Mouse (Mus musculus) regulatory T cell (primary cell): ENCODE data around the gene Dytn.

ENCODE experiments used
- in situ Hi-C: fragments of 300-600 bp; cut with MboI, MseI; formaldehyde crosslinking; loops from one replicate; pipeline ENCODE4 v1.15.1; 2025; ENCODE audit warnings: high pct_unique_total_duplicates

Gene Dytn

DNA sequence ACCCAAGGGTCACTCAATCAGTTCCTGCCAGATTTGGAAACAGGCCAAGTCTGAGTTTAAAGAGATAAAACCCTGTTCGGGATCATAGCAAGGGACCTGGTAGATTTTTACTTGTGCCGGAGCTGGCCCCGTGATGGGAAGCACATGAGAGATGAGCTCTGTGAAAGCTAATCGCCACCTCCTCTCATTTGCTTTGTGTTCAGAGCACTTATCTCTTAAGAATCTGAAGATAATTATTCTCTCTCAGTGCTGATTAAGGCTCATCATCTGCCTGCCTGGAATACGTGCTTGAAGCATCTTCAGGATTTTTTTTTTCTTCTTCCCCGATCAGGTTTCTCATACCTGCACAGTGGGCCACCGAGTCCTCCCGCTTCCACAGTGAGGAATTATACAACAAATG, 107.6 kb downstream of the Dytn start:
- in situ Hi-C loops, result no loop called here

DNA sequence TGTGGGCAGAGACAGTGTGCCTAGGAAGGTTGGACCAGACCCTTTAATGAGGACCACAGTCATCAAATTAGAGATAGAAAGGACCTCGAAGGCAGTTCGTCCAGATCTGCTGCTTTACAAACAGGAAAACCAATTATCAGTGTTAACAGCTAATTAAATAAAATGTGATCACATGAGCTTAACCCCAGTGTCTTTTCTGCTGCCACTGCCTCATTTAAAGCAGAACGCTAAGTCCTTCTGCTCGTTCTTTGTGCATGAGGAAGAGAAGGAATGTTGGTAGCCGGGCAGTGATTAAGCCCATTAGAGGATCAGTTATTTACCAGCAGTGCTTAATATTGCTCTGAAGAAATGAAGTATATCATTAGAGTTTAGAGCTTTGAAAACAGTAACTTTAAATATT, 109.9 kb downstream of the Dytn start:
- in situ Hi-C loops, result no loop called here

DNA sequence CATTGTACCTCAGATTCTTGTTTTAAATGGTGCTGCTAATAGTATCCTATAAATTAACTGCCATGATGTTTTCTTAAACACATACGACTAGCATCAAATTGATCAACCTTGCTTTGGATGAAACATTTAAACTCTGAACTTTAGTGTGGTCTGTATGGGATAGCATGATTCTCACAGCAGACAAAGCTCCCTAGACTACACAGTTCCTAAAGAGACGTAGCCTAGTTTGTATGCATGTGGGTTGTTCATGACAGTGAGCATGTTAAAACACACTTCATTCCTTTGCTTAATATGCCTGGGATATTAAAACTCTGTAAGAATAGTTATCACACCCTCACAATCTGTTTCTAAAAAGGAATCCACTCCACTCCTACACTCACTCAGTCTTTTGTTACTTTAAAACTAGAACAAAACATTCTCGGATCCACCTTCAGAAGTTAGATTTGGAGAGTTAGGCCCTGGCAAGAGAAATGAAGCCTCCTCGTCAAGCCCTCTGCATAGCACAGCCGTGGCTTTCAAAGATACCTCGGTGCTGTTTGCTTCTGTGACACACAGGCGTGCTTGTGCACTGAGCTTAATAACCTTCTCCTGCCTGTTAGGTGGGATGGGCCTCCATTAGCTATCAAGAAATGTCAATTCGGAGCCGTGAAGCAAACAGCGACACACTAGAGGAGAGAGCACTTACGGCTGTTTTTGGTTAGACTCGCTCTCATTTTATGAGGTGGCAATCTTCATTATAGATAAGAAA, 112.7 kb downstream of the Dytn start:
- in situ Hi-C loops, result no loop called here

DNA sequence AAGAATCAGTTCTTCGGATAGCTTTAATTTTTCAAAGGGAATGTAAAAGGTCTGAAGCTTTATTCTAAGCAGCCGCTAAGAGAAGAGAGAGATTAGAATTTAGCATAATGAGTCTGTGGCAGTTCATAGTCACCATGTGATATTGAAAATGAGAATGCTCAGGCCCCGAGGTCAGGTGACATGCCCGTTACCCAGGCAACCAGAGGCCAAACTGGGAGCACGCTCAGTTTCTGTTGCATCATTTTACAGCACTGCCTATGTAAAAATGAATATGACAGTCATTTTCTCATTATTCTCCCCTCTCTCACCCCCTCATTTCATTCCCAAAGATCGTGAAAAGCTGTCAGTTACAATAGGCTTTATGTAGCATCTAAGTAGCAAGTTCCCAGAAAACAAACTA, 113.3 kb downstream of the Dytn start:
- in situ Hi-C loops, result no loop called here
